Mouse (Mus musculus) bone marrow macrophage, adult 2 months (primary cell): ENCODE measurements at regions not wholly inside any gene's neighbourhood (a gene's known extent, or its start where the extent isn't known, plus 50 kb on each side); places are given as distances from the start of the nearest gene placed in this dataset.

ENCODE experiments used
- H3K27ac ChIP-seq: 2 replicates; pipeline ENCODE4 v1.5.1; 2012; ENCODE audit warnings: low read depth, low read length; ENCODE audit not compliant: insufficient read depth
- H3K4me1 ChIP-seq: 2 replicates; pipeline ENCODE4 v1.6.1; 2012; ENCODE audit warnings: low read length; ENCODE audit not compliant: control insufficient read depth, insufficient read depth
- H3K4me3 ChIP-seq: 2 replicates; pipeline ENCODE4 v1.5.1; 2012; ENCODE audit warnings: mild to moderate bottlenecking, low read length, moderate library complexity; ENCODE audit not compliant: insufficient read depth
- CTCF ChIP-seq: IDR thresholded peaks from 2 replicates; pipeline ENCODE4 v1.5.1; 2012; ENCODE audit warnings: low read depth, mild to moderate bottlenecking, low read length, moderate library complexity
- POLR2A ChIP-seq: IDR thresholded peaks from 2 replicates; pipeline ENCODE4 v1.6.1; 2012; ENCODE audit warnings: mild to moderate bottlenecking, low read depth, low read length, borderline replicate concordance

- H3K4me3 ChIP-seq = no peak overlapping the region
- no peak overlapping the region for H3K27ac ChIP-seq
- H3K4me1 ChIP-seq = no peaks in the 10 kb centered on the region
- TF ChIP-seq CTCF (no peak), POLR2A (no peak)
These were observed 163.1 kb downstream of the Lnpk start for GRCm38 (mm10) chr2:74416097-74416496.

- H3K4me1 ChIP-seq = no peaks in the 10 kb centered on the region
- TF ChIP-seq POLR2A = no peak
- TF ChIP-seq CTCF = no peak
- H3K27ac ChIP-seq = no peak overlapping the region
- H3K4me3 ChIP-seq = no peak overlapping the region
These were observed 164.5 kb downstream of the Lnpk start for GRCm38 (mm10) chr2:74414721-74415120.

- no peak overlapping the region for H3K27ac ChIP-seq
- no peak overlapping the region for H3K4me3 ChIP-seq
- no peak for TF ChIP-seq CTCF
- TF ChIP-seq POLR2A = no peak
- H3K4me1 ChIP-seq = no peaks in the 10 kb centered on the region
These were observed 169.3 kb downstream of the Lnpk start for GRCm38 (mm10) chr2:74409856-74410404.

- Histone ChIP-seq H3K27ac (no peak overlapping the region), H3K4me1 (no peaks in the 10 kb centered on the region), H3K4me3 (no peak overlapping the region)
- TF ChIP-seq CTCF = no peak
- TF ChIP-seq POLR2A = no peak
These were observed 174.7 kb downstream of the Lnpk start for GRCm38 (mm10) chr2:74404493-74404892.

GRCm38 (mm10) chr2:74391064-74391463 lies 188.2 kb downstream of the Lnpk start:
- TF ChIP-seq POLR2A = no peak
- no peak for TF ChIP-seq CTCF
- H3K27ac ChIP-seq = no peak overlapping the region
- H3K4me1 ChIP-seq = no peaks in the 10 kb centered on the region
- H3K4me3 ChIP-seq = no peak overlapping the region

GRCm38 (mm10) chr2:74388078-74388477 lies 191.2 kb downstream of the Lnpk start:
- TF ChIP-seq POLR2A = no peak
- no peak for TF ChIP-seq CTCF
- Histone ChIP-seq H3K4me3 (no peak overlapping the region), H3K4me1 (no peaks in the 10 kb centered on the region), H3K27ac (no peak overlapping the region)

- Histone ChIP-seq H3K4me3 (no peak overlapping the region), H3K4me1 (no peaks in the 10 kb centered on the region), H3K27ac (no peak overlapping the region)
- TF ChIP-seq CTCF (no peak), POLR2A (no peak)
These were observed 194.3 kb downstream of the Lnpk start for GRCm38 (mm10) chr2:74384918-74385317.

GRCm38 (mm10) chr2:74380574-74381287 lies 198.5 kb downstream of the Lnpk start:
- Histone ChIP-seq H3K4me1 (no peaks in the 10 kb centered on the region), H3K4me3 (no peak overlapping the region), H3K27ac (no peak overlapping the region)
- no peak for TF ChIP-seq POLR2A
- TF ChIP-seq CTCF = no peak

GRCm38 (mm10) chr2:74378709-74379108 lies 200.5 kb downstream of the Lnpk start:
- H3K27ac ChIP-seq = no peak overlapping the region
- no peak for TF ChIP-seq CTCF
- no peak for TF ChIP-seq POLR2A
- no peaks in the 10 kb centered on the region for H3K4me1 ChIP-seq
- H3K4me3 ChIP-seq = no peak overlapping the region

- Histone ChIP-seq H3K27ac (no peak overlapping the region), H3K4me1 (no peaks in the 10 kb centered on the region), H3K4me3 (no peak overlapping the region)
- TF ChIP-seq POLR2A (no peak), CTCF (no peak)
These were observed 205.3 kb downstream of the Lnpk start for GRCm38 (mm10) chr2:74373938-74374337.
